In genomic region chr12:81043616-81044015, GRCm38 (mm10) we compare ENCODE assay signal across 17 mouse cellular contexts. TPM values are rescaled to one million over a fixed set of nuclear protein-coding genes. Genes with fewer than 3 reads are reported as not detected.
A peak's percentile ranks its signal among the peaks of the same experiment; 100 is the strongest.
DNase-seq lines count a peak whose midpoint lies in the region; ATAC-seq and TF ChIP-seq lines count a peak whose summit lies in the region.
"Had no signal": no experiment of that assay in that cellular context is flagged by ENCODE, and none has a peak within 500 bp of the region (broad histone marks: within the 10 kb centered on the region; RNA-seq: fewer than 3 reads in every experiment).

No protein-coding gene starts in this region.

- no peak overlapping the region for H3K9ac ChIP-seq in forebrain, embryonic 14.5 days (ENCODE audit: low read length)
- H3K9ac ChIP-seq in liver, embryonic 13.5 days, result no peak overlapping the region
- no peak overlapping the region for H3K9ac ChIP-seq in midbrain, postnatal 0 days (replicated peaks; ENCODE audit: low read length, poor library complexity, severe bottlenecking)
- H3K9ac ChIP-seq: heart, embryonic 13.5 days; limb, embryonic 12.5 days had no signal

- no peaks in the 10 kb centered on the region for H3K9me3 ChIP-seq in forebrain, embryonic 10.5 days
- no peaks in the 10 kb centered on the region for H3K9me3 ChIP-seq in forebrain, embryonic 14.5 days (replicated peaks; ENCODE audit: control insufficient read depth, low read length)
- no peaks in the 10 kb centered on the region for H3K9me3 ChIP-seq in liver, embryonic 13.5 days (replicated peaks)
- H3K9me3 ChIP-seq in midbrain, postnatal 0 days (ENCODE audit: low read length), result no peaks in the 10 kb centered on the region
- H3K9me3 ChIP-seq: heart, embryonic 13.5 days; limb, embryonic 12.5 days had no signal

- H3K4me3 ChIP-seq in forebrain, embryonic 10.5 days, result no peak overlapping the region
- no peak overlapping the region for H3K4me3 ChIP-seq in forebrain, embryonic 14.5 days (ENCODE audit: low read depth, low read length)
- no peak overlapping the region for H3K4me3 ChIP-seq in liver, embryonic 13.5 days (replicated peaks)
- H3K4me3 ChIP-seq in midbrain, postnatal 0 days (ENCODE audit: low read depth, low read length), result no peak overlapping the region; the same call in 1 of the 2 replicates
- H3K4me3 ChIP-seq: erythroblast, embryonic 14.5 days; gastrocnemius, adult 2 months; heart, embryonic 13.5 days; limb, embryonic 12.5 days had no signal

- TF ChIP-seq CTCF in midbrain, postnatal 0 days (IDR thresholded peaks at IDR 0.05), result no peak

- H3K4me2 ChIP-seq in forebrain, embryonic 14.5 days (ENCODE audit: low read length), result no peak overlapping the region
- no peak overlapping the region; the same call in 1 of the 2 replicates for H3K4me2 ChIP-seq in liver, embryonic 13.5 days
- peak overlapping the region; percentile 35 for H3K4me2 ChIP-seq in midbrain, postnatal 0 days (ENCODE audit: low read depth, low read length, poor library complexity, severe bottlenecking)
- H3K4me2 ChIP-seq: heart, embryonic 13.5 days; limb, embryonic 12.5 days had no signal

- 56% methylated on average over 11 of the region's 11 CpGs for WGBS in forebrain, embryonic 10.5 days
- 32% methylated on average over 11 of the region's 11 CpGs for WGBS in forebrain, embryonic 14.5 days
- 64% methylated on average over 11 of the region's 11 CpGs for WGBS in liver, embryonic 13.5 days (ENCODE audit: insufficient replicate concordance)
- WGBS in midbrain, postnatal 0 days, result 24% methylated on average over 11 of the region's 11 CpGs

- H3K4me1 ChIP-seq in forebrain, embryonic 10.5 days, result peaks cover 27% of the 10 kb centered on the region
- peaks cover 3% of the 10 kb centered on the region; the same call in 1 of the 2 replicates for H3K4me1 ChIP-seq in forebrain, embryonic 14.5 days (ENCODE audit: control insufficient read depth, insufficient read depth, low read length)
- H3K4me1 ChIP-seq in liver, embryonic 13.5 days (replicated peaks), result peaks cover 7% of the 10 kb centered on the region
- H3K4me1 ChIP-seq in midbrain, postnatal 0 days (ENCODE audit: insufficient read depth, low read length), result no peaks in the 10 kb centered on the region
- H3K4me1 ChIP-seq: heart, embryonic 13.5 days had no signal

- no peak for ATAC-seq in forebrain, embryonic 14.5 days
- ATAC-seq in liver, embryonic 13.5 days (ENCODE audit: low read depth), result 0 out of 2 replicates have a peak, but pooled peaks have one; percentile 45
- no peak for ATAC-seq in midbrain, postnatal 0 days (ENCODE audit: low FRiP score)
- no peak for ATAC-seq in erythroid progenitor cell, adult 5-6 weeks (replicated peaks; ENCODE audit: low FRiP score, poor library complexity, severe bottlenecking)
- ATAC-seq: lung, postnatal 0 days had no signal

- H3K36me3 ChIP-seq in forebrain, embryonic 10.5 days (replicated peaks), result no peaks in the 10 kb centered on the region
- H3K36me3 ChIP-seq in forebrain, embryonic 14.5 days (ENCODE audit: control insufficient read depth, insufficient read depth, low read length), result no peaks in the 10 kb centered on the region
- H3K36me3 ChIP-seq in liver, embryonic 13.5 days, result no peaks in the 10 kb centered on the region
- H3K36me3 ChIP-seq in midbrain, postnatal 0 days (ENCODE audit: insufficient read depth, low read length), result no peaks in the 10 kb centered on the region
- H3K36me3 ChIP-seq: heart, embryonic 13.5 days; limb, embryonic 12.5 days had no signal

- DNase-seq in forebrain, embryonic 10.5 days (ENCODE audit: extremely low spot score, low spot score), result no peak
- DNase-seq in forebrain, embryonic 14.5 days (ENCODE audit: low spot score), result no peak
- peak; percentile 55 for DNase-seq in embryo, embryonic 11 days
- DNase-seq in liver, embryonic 13.5 days, result no peak
- DNase-seq in midbrain, postnatal 0 days (ENCODE audit: low spot score), result no peak
- DNase-seq in urinary bladder, postnatal 14 days (ENCODE audit: low spot score), result no peak
- DNase-seq in adrenal gland, postnatal 25 days, result no peak
- DNase-seq: adrenal gland, adult 2 months; cerebellum, postnatal 36 days; gastrocnemius, adult 2 months; layer of hippocampus, postnatal 36 days had no signal

- H3K27ac ChIP-seq in forebrain, embryonic 10.5 days, result 0 out of 2 replicates have a peak overlapping the region, but pooled peaks have one; percentile 20
- no peak overlapping the region for H3K27ac ChIP-seq in forebrain, embryonic 14.5 days (ENCODE audit: low read depth, low read length)
- no peak overlapping the region for H3K27ac ChIP-seq in liver, embryonic 13.5 days
- no peak overlapping the region for H3K27ac ChIP-seq in midbrain, postnatal 0 days (ENCODE audit: low read depth, low read length)
- H3K27ac ChIP-seq: gastrocnemius, adult 2 months; heart, embryonic 13.5 days; kidney, postnatal 0 days; limb, embryonic 12.5 days had no signal

- H3K27me3 ChIP-seq in forebrain, embryonic 10.5 days (ENCODE audit: poor library complexity, severe bottlenecking), result no peaks in the 10 kb centered on the region
- H3K27me3 ChIP-seq in forebrain, embryonic 14.5 days (replicated peaks; ENCODE audit: control insufficient read depth, insufficient read depth, low read length), result no peaks in the 10 kb centered on the region
- no peaks in the 10 kb centered on the region for H3K27me3 ChIP-seq in liver, embryonic 13.5 days
- no peaks in the 10 kb centered on the region for H3K27me3 ChIP-seq in midbrain, postnatal 0 days (ENCODE audit: insufficient read depth, low read length)
- H3K27me3 ChIP-seq: heart, embryonic 13.5 days had no signal

RNA-seq across cellular contexts. Expression of gene Smoc1, which starts 17.0 kb away (rescaled TPM):
- 14.9 and 15.9 TPM in 2 replicates for polyA plus RNA-seq in forebrain, embryonic 10.5 days (2016; fragmentation: Nextera tagmentation; extraction: Ambion mirVana)
- 7.1 and 10.1 TPM in 2 replicates for polyA plus RNA-seq in forebrain, embryonic 14.5 days (2014; fragmentation: Nextera tagmentation; extraction: Ambion mirVana)
- polyA plus RNA-seq in liver, embryonic 13.5 days (2015; fragmentation: Nextera tagmentation; extraction: Ambion mirVana), result 6.0 and 7.4 TPM in 2 replicates
- total RNA-seq in midbrain, postnatal 0 days (2014; rRNA removed), result 28.7 and 32.0 TPM in 2 replicates
- polyA plus RNA-seq in midbrain, postnatal 0 days (2015; fragmentation: Nextera tagmentation; extraction: Ambion mirVana), result 24.5 and 26.6 TPM in 2 replicates
- 132 and 152 TPM in 2 replicates for total RNA-seq in adrenal gland, postnatal 25 days (2021)
- total RNA-seq in erythroid progenitor cell, adult 5-6 weeks (2015; ENCODE audit: low replicate concordance), result not detected in 2 replicates
- total RNA-seq in erythroid progenitor cell, adult 5-6 weeks (2017; ENCODE audit: low replicate concordance), result 0.77 and 1.1 TPM in 2 replicates
